Mouse (Mus musculus) gonadal fat pad, adult 2 months (tissue): Measurements from ENCODE around the gene Gimap8. TPM values are rescaled to one million over a fixed set of nuclear protein-coding genes. Genes with fewer than 3 reads are reported as not detected.

ENCODE experiments used
- DNase-seq: peaks from one replicate; pipeline ENCODE4 v3.0.0-alpha.2; 2012; ENCODE audit warnings: low read depth
- polyA plus RNA-seq: library from polyadenylated mRNA; depleted of rRNA; stranded (reverse); fragments of >200 nt; gene quantifications from 2 replicates; pipeline ENCODE4 v1.2.3, GENCODE M21; 2012

Gimap8 gene
- polyA plus RNA-seq, 1 experiment = 4.5 TPM

GRCm38 (mm10) chr6:48637811-48638500 lies 9.1 kb upstream of the Gimap8 start:
- no peak for DNase-seq

DNA sequence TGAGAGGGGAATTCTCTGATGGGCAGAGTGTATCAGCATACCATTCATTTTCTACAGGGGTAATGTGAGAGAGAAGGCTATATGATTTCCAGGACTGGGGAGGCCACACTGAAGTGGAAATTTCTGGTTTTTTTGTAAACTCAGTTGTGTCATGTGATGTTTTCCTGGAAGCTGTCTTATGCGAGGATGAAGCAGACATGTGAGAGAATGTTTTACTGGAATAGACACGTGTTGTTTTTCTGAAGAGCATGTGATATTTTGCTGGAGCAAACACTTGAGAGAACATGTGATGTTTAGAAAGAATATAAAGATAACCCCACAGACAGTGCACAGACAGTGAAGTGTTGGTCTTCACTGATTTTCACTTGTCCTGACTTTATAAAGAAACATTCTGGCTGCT lies 8.5 kb upstream of the Gimap8 start:
- DNase-seq = no peak

GRCm38 (mm10) chr6:48641391-48641790 lies 5.6 kb upstream of the Gimap8 start:
- DNase-seq = no peak

- no peak for DNase-seq
These were observed 4.2 kb upstream of the Gimap8 start for GRCm38 (mm10) chr6:48642764-48643292.

GRCm38 (mm10) chr6:48645660-48646308 lies 1.2 kb upstream of the Gimap8 start:
- DNase-seq = no peak

- DNase-seq = no peak
These were observed 734 bp upstream of the Gimap8 start for GRCm38 (mm10) chr6:48646309-48646690.

DNA sequence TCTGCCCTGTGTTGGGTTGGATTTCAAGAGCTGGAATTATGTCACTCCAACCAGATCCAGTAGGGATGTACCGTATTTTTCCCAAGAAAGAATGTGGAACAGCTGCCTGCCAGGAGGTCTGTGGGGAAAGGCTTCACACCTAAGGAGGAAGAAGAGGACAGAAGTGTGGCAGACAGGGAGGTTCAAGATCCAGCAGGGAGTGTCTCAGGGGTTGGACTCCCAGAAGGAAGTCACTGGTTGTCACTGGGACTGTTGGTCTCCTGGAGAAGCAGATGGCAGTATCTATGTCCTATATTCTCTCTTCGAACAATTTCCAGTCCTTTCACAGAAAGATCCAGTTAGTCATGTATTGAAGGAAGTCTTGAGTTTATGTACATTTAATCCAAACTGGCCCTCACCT lies 577 bp downstream of the Gimap8 start:
- no peak for DNase-seq

GRCm38 (mm10) chr6:48648779-48649178 lies 1.7 kb downstream of the Gimap8 start:
- DNase-seq = no peak

DNA sequence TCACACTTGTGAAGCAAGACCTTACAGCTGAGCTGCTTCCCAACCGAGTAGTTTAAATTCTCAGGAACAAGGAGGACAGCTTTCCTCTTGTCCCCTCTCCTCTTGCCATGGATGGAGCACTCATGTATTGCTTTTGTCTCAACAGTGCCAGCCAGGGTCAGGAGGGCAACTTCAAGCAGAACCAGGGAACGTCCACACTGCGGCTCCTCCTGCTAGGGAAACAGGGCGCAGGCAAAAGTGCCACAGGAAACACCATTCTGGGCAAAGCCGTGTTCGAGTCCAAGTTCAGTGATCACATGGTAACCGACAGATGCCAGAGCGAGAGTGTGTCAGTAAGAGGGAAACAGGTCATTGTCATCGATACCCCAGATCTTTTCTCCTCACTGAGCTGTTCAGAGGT lies 3.0 kb downstream of the Gimap8 start:
- DNase-seq = no peak

- no peak for DNase-seq
These were observed 11.7 kb downstream of the Gimap8 start for GRCm38 (mm10) chr6:48658721-48659120.

DNA sequence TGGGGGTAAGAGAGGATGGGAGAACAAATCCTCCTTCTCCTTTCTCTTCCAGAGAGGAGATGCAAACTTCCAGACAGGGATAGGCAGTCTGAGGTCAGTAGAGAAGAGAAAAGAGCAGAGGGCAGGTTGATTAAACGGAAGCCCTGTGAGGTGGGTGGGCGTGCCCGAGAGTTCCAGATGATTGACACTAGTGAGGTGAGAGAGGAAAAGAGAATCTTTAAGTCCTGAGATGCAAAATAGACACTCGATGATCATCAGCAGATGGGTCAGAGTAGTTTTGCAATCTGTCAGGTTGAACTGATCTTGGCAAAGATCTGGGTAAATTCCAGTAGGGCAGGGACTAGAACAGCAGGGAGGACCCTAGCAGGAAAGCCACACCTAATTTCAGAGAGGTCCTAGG lies 17.7 kb downstream of the Gimap8 start:
- no peak for DNase-seq

GRCm38 (mm10) chr6:48665471-48665870 lies 18.4 kb downstream of the Gimap8 start:
- no peak for DNase-seq

- DNase-seq = no peak
These were observed 19.1 kb downstream of the Gimap8 start for GRCm38 (mm10) chr6:48666159-48666586.

DNA sequence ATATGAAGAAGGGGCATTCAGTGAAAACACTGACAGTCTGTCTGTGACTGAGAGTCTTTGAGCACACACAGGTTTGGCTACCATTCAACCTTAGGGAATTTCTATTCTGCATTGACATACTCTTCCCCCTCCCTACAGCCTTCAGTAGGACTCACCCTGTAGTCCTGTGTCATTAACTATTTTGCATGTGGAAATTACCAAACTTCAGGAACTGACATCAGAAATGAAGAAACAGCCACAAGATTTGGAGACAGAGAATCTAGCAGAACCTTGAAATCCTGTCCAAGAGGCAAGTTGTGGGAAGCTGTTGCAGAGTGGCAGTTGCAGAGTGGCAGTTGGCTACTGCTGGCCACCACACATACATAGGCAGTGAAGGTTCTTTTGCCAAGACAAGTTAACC lies 21.0 kb downstream of the Gimap8 start:
- no peak for DNase-seq

DNA sequence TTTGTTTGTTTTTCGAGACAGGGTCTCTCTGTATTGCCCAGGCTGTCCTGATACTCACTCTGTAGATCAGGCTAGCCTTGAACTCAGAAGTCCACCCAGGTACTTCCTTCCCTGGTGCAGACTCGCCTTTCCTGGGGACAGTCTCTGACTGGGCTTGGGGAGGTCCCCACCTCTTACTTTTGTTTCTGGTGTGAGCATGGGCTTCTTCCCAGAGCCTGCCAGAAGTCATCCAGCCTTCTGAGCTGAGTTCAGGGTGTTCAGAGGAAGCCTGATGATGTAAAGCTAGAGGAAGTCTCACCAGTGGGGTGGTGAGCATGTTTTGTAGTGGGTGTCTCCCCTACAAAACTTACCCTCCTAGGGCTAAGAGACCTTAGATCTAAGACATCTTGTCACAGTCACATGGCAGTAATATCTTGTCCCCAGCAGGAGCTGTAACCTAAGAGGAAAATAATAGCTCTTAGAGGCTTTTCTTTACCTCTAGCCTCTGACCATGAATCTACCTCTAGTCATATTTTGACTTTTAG lies 22.5 kb downstream of the Gimap8 start:
- no peak for DNase-seq

- DNase-seq = no peak
These were observed 27.4 kb downstream of the Gimap8 start for GRCm38 (mm10) chr6:48674291-48675058.

DNA sequence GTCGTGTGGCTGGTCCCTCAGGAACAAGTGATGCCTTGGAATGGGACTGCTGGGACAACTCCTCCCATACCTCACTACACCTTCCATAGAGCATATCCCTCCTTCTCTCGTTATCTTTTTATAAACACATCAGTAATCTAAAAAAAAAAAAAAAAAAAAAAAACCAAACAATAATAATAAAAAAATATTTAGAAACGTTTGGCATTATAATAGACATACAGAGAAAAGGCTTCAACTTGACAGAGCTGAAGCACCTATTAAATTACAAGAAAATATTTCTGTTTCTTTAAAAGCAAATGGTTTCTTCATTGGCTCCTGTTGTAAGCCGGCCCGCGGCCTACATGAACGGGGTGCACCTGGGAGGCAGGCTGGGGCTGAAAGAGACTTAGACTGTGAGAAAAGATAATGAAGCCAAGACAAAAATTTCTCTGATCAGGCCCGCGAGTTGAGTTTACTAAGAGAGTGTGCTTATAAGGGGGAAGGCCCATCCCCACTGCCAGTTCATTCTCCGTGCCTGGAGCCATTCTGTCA lies 28.4 kb downstream of the Gimap8 start:
- DNase-seq = no peak

DNA sequence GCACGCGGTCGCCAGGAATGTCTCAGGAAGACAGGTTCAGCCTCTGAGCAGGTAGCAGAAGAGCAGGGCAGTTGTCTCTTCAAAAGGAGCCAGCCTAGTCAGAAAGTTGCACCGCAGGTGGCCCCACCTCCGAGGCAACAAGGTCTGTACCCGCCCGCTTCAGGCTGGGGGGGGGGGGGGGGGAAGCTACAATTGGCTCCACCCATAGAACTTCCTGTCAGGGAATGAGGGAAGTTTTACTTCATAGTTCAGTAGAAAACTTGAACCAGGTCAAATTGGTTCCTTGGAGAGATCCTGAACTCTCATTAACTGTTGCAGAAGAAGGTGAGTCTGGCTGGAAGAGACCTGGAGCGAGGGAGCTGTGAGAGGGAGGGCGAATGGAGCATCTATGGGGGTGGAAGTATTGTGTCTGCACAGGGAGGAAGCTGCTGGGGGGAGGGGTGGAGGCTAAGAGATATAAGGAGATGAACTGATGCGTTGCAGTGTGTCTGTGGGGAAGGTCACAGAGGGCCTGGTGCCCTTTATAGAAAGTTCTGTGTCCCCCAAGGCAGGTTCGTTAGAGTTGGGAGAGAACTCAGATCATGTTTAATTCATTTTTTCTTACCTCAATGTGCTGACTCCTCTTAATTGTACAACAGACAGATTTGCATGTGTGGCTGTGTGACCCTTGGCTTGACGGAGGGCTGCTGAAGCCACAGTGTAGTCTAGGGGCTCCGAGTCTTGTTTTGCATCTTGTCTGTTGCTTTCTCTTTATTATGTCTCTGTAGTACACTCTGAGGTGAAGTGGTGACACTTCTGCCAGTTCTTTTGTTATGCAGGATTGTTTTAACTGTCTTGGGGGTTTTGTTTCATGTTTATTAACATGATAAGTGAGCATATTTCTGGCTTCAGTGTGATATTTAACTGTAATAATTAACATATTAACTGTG lies 29.2 kb downstream of the Gimap8 start, which contains the start of gene Gimap9:
Gene Gimap9 (plus strand): TSS at position 199 of the 929 bp plus-strand sequence.
- peak; percentile 13 for DNase-seq

DNA sequence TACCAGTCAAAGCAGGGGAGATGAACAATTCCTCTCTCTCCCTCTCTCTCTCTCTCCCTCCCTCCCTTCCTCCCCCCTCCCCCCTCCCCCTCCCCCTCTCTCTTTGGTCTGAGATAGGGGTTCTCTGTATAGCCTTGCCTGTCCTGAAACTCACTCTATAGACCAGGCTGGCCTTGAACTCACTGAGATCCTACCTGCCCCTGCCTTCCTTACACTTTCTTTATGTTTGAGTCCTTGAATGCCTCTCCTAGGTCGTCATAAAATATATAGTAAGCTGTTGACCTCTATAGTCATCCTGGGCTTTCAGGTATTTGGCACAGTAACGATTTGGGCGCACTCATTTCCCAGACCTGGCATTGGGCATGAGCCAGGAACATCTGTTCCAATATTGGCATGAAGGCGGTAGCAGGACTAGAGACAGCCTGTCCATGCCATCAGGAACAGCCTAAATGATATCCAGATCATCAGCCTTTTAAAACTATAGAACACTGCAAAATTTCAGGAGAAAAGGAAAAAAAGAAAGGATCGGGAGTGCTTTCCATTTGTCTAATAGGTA lies 29.9 kb downstream of the Gimap8 start:
- no peak for DNase-seq

DNA sequence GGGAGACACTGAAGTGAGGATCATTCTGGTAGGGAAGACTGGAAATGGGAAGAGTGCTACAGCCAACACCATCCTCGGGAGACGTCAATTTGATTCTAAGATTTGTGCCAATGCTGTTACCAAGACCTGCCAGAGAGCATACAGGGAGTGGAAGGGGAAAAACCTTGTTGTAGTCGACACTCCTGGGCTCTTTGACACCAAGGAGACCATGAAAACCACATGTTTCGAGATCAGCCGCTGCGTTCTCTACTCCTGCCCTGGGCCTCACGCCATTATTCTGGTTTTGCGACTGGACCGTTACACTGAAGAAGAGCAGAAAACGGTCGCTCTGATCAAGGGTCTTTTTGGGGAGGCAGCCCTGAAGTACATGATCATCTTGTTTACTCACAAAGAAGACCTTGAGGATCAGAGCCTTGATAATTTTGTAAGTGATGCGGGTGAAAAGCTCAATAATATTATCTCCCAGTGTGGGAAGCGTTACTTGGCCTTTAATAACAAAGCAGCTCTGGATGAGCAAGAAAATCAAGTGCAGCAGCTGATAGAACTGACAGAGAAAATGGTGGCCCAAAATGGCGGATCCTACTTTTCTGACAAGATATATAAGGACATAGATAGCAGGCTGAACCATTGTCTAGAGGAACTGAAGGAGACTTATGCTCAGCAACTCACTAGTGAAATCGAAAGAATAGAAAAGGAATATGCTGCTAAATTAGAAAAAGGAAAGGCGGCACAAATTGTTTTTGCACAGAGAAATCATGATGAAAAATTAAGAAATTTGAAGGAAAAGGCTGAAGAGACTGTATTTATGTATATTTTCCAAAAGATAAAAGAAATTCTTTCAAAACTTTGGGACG lies 30.7 kb downstream of the Gimap8 start:
- no peak for DNase-seq
